Mouse (Mus musculus): ENCODE measurements at regions not wholly inside any gene's neighbourhood (a gene's known extent, or its start where the extent isn't known, plus 50 kb on each side); places are given as distances from the start of the nearest gene placed in this dataset.

GRCm38 (mm10) chr13:111940796-111941513 lies 132.2 kb upstream of the Map3k1 start:
- no peak for DNase-seq

- DNase-seq, result no peak
Observed at GRCm38 (mm10) chr13:111941946-111942345, 133.2 kb upstream of the Map3k1 start.

- no peak for DNase-seq
Observed at GRCm38 (mm10) chr13:111943392-111944088, 134.7 kb upstream of the Map3k1 start.

GRCm38 (mm10) chr13:111944089-111944406 lies 135.3 kb upstream of the Map3k1 start:
- DNase-seq, result no peak

GRCm38 (mm10) chr13:111946271-111946670 lies 137.5 kb upstream of the Map3k1 start:
- DNase-seq, result no peak

GRCm38 (mm10) chr13:111946811-111947210 lies 138.0 kb upstream of the Map3k1 start:
- DNase-seq, result no peak

GRCm38 (mm10) chr13:111948395-111948794 lies 139.6 kb upstream of the Map3k1 start:
- DNase-seq, result no peak

GRCm38 (mm10) chr13:111950042-111950441 lies 141.2 kb upstream of the Map3k1 start:
- DNase-seq, result no peak

GRCm38 (mm10) chr13:111953860-111954519 lies 145.2 kb upstream of the Map3k1 start:
- DNase-seq, result no peak

- no peak for DNase-seq
Observed at GRCm38 (mm10) chr13:111954520-111954884, 145.7 kb upstream of the Map3k1 start.

GRCm38 (mm10) chr13:111957118-111957517 lies 148.3 kb upstream of the Map3k1 start:
- DNase-seq, result no peak

- no peak for DNase-seq
Observed at GRCm38 (mm10) chr13:111957674-111958273, 149.0 kb upstream of the Map3k1 start.

- no peak for DNase-seq
Observed at GRCm38 (mm10) chr13:111958421-111958820, 149.6 kb upstream of the Map3k1 start.

- DNase-seq, result no peak
Observed at GRCm38 (mm10) chr13:111960036-111960435, 151.2 kb upstream of the Map3k1 start.

GRCm38 (mm10) chr13:111961423-111961822 lies 152.6 kb upstream of the Map3k1 start:
- no peak for DNase-seq

- DNase-seq, result no peak
Observed at GRCm38 (mm10) chr13:111962155-111962554, 153.4 kb upstream of the Map3k1 start.

GRCm38 (mm10) chr13:111966113-111966512 lies 157.3 kb upstream of the Map3k1 start:
- no peak for DNase-seq

GRCm38 (mm10) chr13:111966627-111967026 lies 157.8 kb upstream of the Map3k1 start:
- DNase-seq, result no peak

- DNase-seq, result no peak
Observed at GRCm38 (mm10) chr13:111968197-111968596, 159.4 kb upstream of the Map3k1 start.

- no peak for DNase-seq
Observed at GRCm38 (mm10) chr13:111974282-111974681, 165.5 kb upstream of the Map3k1 start.

- DNase-seq, result no peak
Observed at GRCm38 (mm10) chr13:111975549-111975948, 166.8 kb upstream of the Map3k1 start.

- DNase-seq, result no peak
Observed at GRCm38 (mm10) chr13:111977769-111978674, 169.2 kb upstream of the Map3k1 start.

GRCm38 (mm10) chr13:111978675-111979020 lies 169.9 kb upstream of the Map3k1 start:
- no peak for DNase-seq

All from cerebellum, adult 8-10 months (tissue).